Mouse (Mus musculus): ENCODE measurements at regions not wholly inside any gene's neighbourhood (a gene's known extent, or its start where the extent isn't known, plus 50 kb on each side); places are given as distances from the start of the nearest gene placed in this dataset.
A peak's percentile ranks its signal among the peaks of the same experiment; 100 is the strongest.

GRCm38 (mm10) chr3:70097813-70098212 is 90.4 kb downstream of the Otol1 start:
- H3K9ac ChIP-seq (ENCODE audit: low read length) = no peak overlapping the region
- no peak for ATAC-seq (ENCODE audit: low read depth)
- H3K4me1 ChIP-seq (replicated peaks; ENCODE audit: control insufficient read depth, insufficient read depth, low read length) = no peaks in the 10 kb centered on the region
- no peaks in the 10 kb centered on the region for H3K9me3 ChIP-seq (ENCODE audit: control insufficient read depth, low read length)
- no peak overlapping the region for H3K4me3 ChIP-seq (ENCODE audit: low read length)
- no peak overlapping the region for H3K4me2 ChIP-seq (ENCODE audit: low read depth, low read length)
- WGBS = 61% methylated on average over 3 of the region's 3 CpGs
- H3K27ac ChIP-seq (ENCODE audit: low read length) = no peak overlapping the region
- no peaks in the 10 kb centered on the region for H3K36me3 ChIP-seq (ENCODE audit: control insufficient read depth, insufficient read depth, low read length)
- H3K27me3 ChIP-seq (ENCODE audit: control insufficient read depth, insufficient read depth, low read depth, low read length) = no peaks in the 10 kb centered on the region; the same call in 1 of the 2 replicates

- no peak for ATAC-seq (ENCODE audit: low read depth)
Observed at GRCm38 (mm10) chr3:70102091-70102490, 94.7 kb downstream of the Otol1 start.

GRCm38 (mm10) chr3:70102593-70103213 is 95.3 kb downstream of the Otol1 start:
- Histone ChIP-seq H3K4me1 (replicated peaks; ENCODE audit: control insufficient read depth, insufficient read depth, low read length) (no peaks in the 10 kb centered on the region), H3K27ac (ENCODE audit: low read length) (no peak overlapping the region), H3K36me3 (ENCODE audit: control insufficient read depth, insufficient read depth, low read length) (no peaks in the 10 kb centered on the region), H3K4me2 (ENCODE audit: low read depth, low read length) (no peak overlapping the region), H3K9ac (ENCODE audit: low read length) (no peak overlapping the region), H3K9me3 (ENCODE audit: control insufficient read depth, low read length) (no peaks in the 10 kb centered on the region), H3K4me3 (ENCODE audit: low read length) (no peak overlapping the region), H3K27me3 (ENCODE audit: control insufficient read depth, insufficient read depth, low read depth, low read length) (no peaks in the 10 kb centered on the region; the same call in 1 of the 2 replicates)
- no peak for ATAC-seq (ENCODE audit: low read depth)
- WGBS = 66% methylated on average over 10 of the region's 10 CpGs

More at GRCm38 (mm10) chr3:70102091-70102490, 94.7 kb downstream of the Otol1 start:
- no peak overlapping the region for H3K4me2 ChIP-seq (ENCODE audit: low read depth, low read length)
- H3K27me3 ChIP-seq (ENCODE audit: control insufficient read depth, insufficient read depth, low read depth, low read length) = no peaks in the 10 kb centered on the region; the same call in 1 of the 2 replicates
- no peak overlapping the region for H3K27ac ChIP-seq (ENCODE audit: low read length)
- no peak overlapping the region for H3K4me3 ChIP-seq (ENCODE audit: low read length)
- no peaks in the 10 kb centered on the region for H3K36me3 ChIP-seq (ENCODE audit: control insufficient read depth, insufficient read depth, low read length)
- no peak overlapping the region for H3K9ac ChIP-seq (ENCODE audit: low read length)
- H3K9me3 ChIP-seq (ENCODE audit: control insufficient read depth, low read length) = no peaks in the 10 kb centered on the region
- no peaks in the 10 kb centered on the region for H3K4me1 ChIP-seq (replicated peaks; ENCODE audit: control insufficient read depth, insufficient read depth, low read length)
- 48% methylated on average over 7 of the region's 7 CpGs for WGBS

- Histone ChIP-seq H3K9me3 (ENCODE audit: control insufficient read depth, low read length) (no peaks in the 10 kb centered on the region), H3K4me3 (ENCODE audit: low read length) (peak overlapping the region; percentile 57), H3K27ac (ENCODE audit: low read length) (no peak overlapping the region), H3K9ac (ENCODE audit: low read length) (peak overlapping the region; percentile 68), H3K4me2 (ENCODE audit: low read depth, low read length) (peak overlapping the region; percentile 97), H3K4me1 (replicated peaks; ENCODE audit: control insufficient read depth, insufficient read depth, low read length) (no peaks in the 10 kb centered on the region), H3K27me3 (ENCODE audit: control insufficient read depth, insufficient read depth, low read depth, low read length) (no peaks in the 10 kb centered on the region; the same call in 1 of the 2 replicates), H3K36me3 (ENCODE audit: control insufficient read depth, insufficient read depth, low read length) (no peaks in the 10 kb centered on the region)
- 3% methylated on average over 21 of the region's 21 CpGs for WGBS
- peak; percentile 34; the same call in 1 of the 2 replicates for ATAC-seq (ENCODE audit: low read depth)
Observed at GRCm38 (mm10) chr3:70103983-70104827, 96.8 kb downstream of the Otol1 start.

- peak overlapping the region; percentile 97 for H3K4me2 ChIP-seq (ENCODE audit: low read depth, low read length)
- 13% methylated on average over 7 of the region's 7 CpGs for WGBS
- H3K9ac ChIP-seq (ENCODE audit: low read length) = peak overlapping the region; percentile 68
- H3K4me3 ChIP-seq (ENCODE audit: low read length) = peak overlapping the region; percentile 57
- no peaks in the 10 kb centered on the region for H3K9me3 ChIP-seq (ENCODE audit: control insufficient read depth, low read length)
- ATAC-seq (ENCODE audit: low read depth) = peak; percentile 60; the same call in 1 of the 2 replicates
- no peaks in the 10 kb centered on the region for H3K4me1 ChIP-seq (replicated peaks; ENCODE audit: control insufficient read depth, insufficient read depth, low read length)
- no peaks in the 10 kb centered on the region for H3K36me3 ChIP-seq (ENCODE audit: control insufficient read depth, insufficient read depth, low read length)
- no peak overlapping the region for H3K27ac ChIP-seq (ENCODE audit: low read length)
- H3K27me3 ChIP-seq (ENCODE audit: control insufficient read depth, insufficient read depth, low read depth, low read length) = no peaks in the 10 kb centered on the region; the same call in 1 of the 2 replicates
Observed at GRCm38 (mm10) chr3:70104828-70105399, 97.5 kb downstream of the Otol1 start.

GRCm38 (mm10) chr3:70105561-70105960 is 98.1 kb downstream of the Otol1 start:
- Histone ChIP-seq H3K9me3 (ENCODE audit: control insufficient read depth, low read length) (no peaks in the 10 kb centered on the region), H3K4me1 (replicated peaks; ENCODE audit: control insufficient read depth, insufficient read depth, low read length) (no peaks in the 10 kb centered on the region), H3K36me3 (ENCODE audit: control insufficient read depth, insufficient read depth, low read length) (no peaks in the 10 kb centered on the region), H3K9ac (ENCODE audit: low read length) (no peak overlapping the region), H3K27ac (ENCODE audit: low read length) (no peak overlapping the region), H3K4me2 (ENCODE audit: low read depth, low read length) (no peak overlapping the region), H3K27me3 (ENCODE audit: control insufficient read depth, insufficient read depth, low read depth, low read length) (no peaks in the 10 kb centered on the region; the same call in 1 of the 2 replicates), H3K4me3 (ENCODE audit: low read length) (no peak overlapping the region)
- WGBS = 74% methylated on average over 1 of the region's 1 CpGs
- no peak for ATAC-seq (ENCODE audit: low read depth)

GRCm38 (mm10) chr3:70106141-70106540 is 98.7 kb downstream of the Otol1 start:
- H3K9ac ChIP-seq (ENCODE audit: low read length) = no peak overlapping the region
- 69% methylated on average over 2 of the region's 2 CpGs for WGBS
- H3K4me3 ChIP-seq (ENCODE audit: low read length) = no peak overlapping the region
- no peaks in the 10 kb centered on the region for H3K9me3 ChIP-seq (ENCODE audit: control insufficient read depth, low read length)
- H3K36me3 ChIP-seq (ENCODE audit: control insufficient read depth, insufficient read depth, low read length) = no peaks in the 10 kb centered on the region
- H3K4me2 ChIP-seq (ENCODE audit: low read depth, low read length) = no peak overlapping the region
- H3K4me1 ChIP-seq (replicated peaks; ENCODE audit: control insufficient read depth, insufficient read depth, low read length) = no peaks in the 10 kb centered on the region
- ATAC-seq (ENCODE audit: low read depth) = no peak
- no peaks in the 10 kb centered on the region; the same call in 1 of the 2 replicates for H3K27me3 ChIP-seq (ENCODE audit: control insufficient read depth, insufficient read depth, low read depth, low read length)
- H3K27ac ChIP-seq (ENCODE audit: low read length) = no peak overlapping the region

GRCm38 (mm10) chr3:70126212-70126611 is 118.8 kb downstream of the Otol1 start:
- no peak for ATAC-seq (ENCODE audit: low read depth)
- Histone ChIP-seq H3K27me3 (ENCODE audit: control insufficient read depth, insufficient read depth, low read depth, low read length) (no peaks in the 10 kb centered on the region), H3K27ac (ENCODE audit: low read length) (no peak overlapping the region), H3K4me1 (replicated peaks; ENCODE audit: control insufficient read depth, insufficient read depth, low read length) (no peaks in the 10 kb centered on the region), H3K9me3 (ENCODE audit: control insufficient read depth, low read length) (no peaks in the 10 kb centered on the region), H3K4me2 (ENCODE audit: low read depth, low read length) (no peak overlapping the region), H3K4me3 (ENCODE audit: low read length) (no peak overlapping the region), H3K36me3 (ENCODE audit: control insufficient read depth, insufficient read depth, low read length) (no peaks in the 10 kb centered on the region), H3K9ac (ENCODE audit: low read length) (no peak overlapping the region)
- WGBS = 73% methylated on average over 1 of the region's 1 CpGs

All from lung, embryonic 16.5 days (tissue).